Mouse (Mus musculus) urinary bladder, postnatal 36 days (tissue): ENCODE measurements around the gene Tacr2.

ENCODE experiments used
- DNase-seq, 2 experiments: peaks; one replicate each; pipeline ENCODE4 v3.0.0; 2022; ENCODE audit warnings: low spot score in 2 of 2, mixed read lengths in 1 of 2

Gene Tacr2

GRCm38 (mm10) chr10:62300006-62300827, 48.0 kb downstream of the Tacr2 start:
- DNase-seq, result peak in 1 of 2 experiments; percentile 26

- DNase-seq, result no peak
Observed at GRCm38 (mm10) chr10:62305090-62305489, 52.9 kb downstream of the Tacr2 start.

- DNase-seq, result no peak
Observed at GRCm38 (mm10) chr10:62306483-62306882, 54.2 kb downstream of the Tacr2 start.

GRCm38 (mm10) chr10:62308896-62309491, 56.8 kb downstream of the Tacr2 start:
- DNase-seq, result no peak

- no peak for DNase-seq
Observed at GRCm38 (mm10) chr10:62309593-62309992, 57.4 kb downstream of the Tacr2 start.

- no peak for DNase-seq
Observed at GRCm38 (mm10) chr10:62310259-62311039, 58.2 kb downstream of the Tacr2 start.

GRCm38 (mm10) chr10:62311464-62311863, 59.2 kb downstream of the Tacr2 start:
- DNase-seq, result peak in 1 of 2 experiments; percentile 44

GRCm38 (mm10) chr10:62313140-62313539, 60.9 kb downstream of the Tacr2 start:
- DNase-seq, result no peak

- DNase-seq, result no peak
Observed at GRCm38 (mm10) chr10:62313885-62314424, 61.7 kb downstream of the Tacr2 start.
